Mouse (Mus musculus) cortical plate, adult 2 months (tissue): ENCODE measurements around the gene Eed. TPM values are rescaled to one million over a fixed set of nuclear protein-coding genes. Genes with fewer than 3 reads are reported as not detected.
"Not testable (repeated sequence)": the region's sequence is repeated elsewhere in the genome, so short reads cannot be mapped to it uniquely, and the experiment has no call there.

Source experiments
- H3K27ac ChIP-seq: fragments of 200-500 bp; 2 replicates; pipeline ENCODE4 v1.5.1; 2012; ENCODE audit warnings: low read length, control low read depth, inconsistent platforms; ENCODE audit not compliant: insufficient read depth
- H3K4me1 ChIP-seq: fragments of 200-500 bp; 2 replicates; pipeline ENCODE4 v1.6.1; 2011; ENCODE audit warnings: low read length; ENCODE audit not compliant: control insufficient read depth, insufficient read depth
- H3K4me3 ChIP-seq: fragments of 200-500 bp; 2 replicates; pipeline ENCODE4 v1.5.1; 2011; ENCODE audit warnings: mild to moderate bottlenecking, low read length, control low read depth; ENCODE audit not compliant: insufficient read depth
- CTCF ChIP-seq: fragments of 200-500 bp; IDR thresholded peaks from 2 replicates; pipeline ENCODE4 v1.5.1; 2011; ENCODE audit warnings: mild to moderate bottlenecking, control low read depth, low read length; ENCODE audit not compliant: insufficient read depth; ENCODE audit errors: extremely low read depth
- POLR2A ChIP-seq: fragments of 200-500 bp; IDR thresholded peaks from 2 replicates; pipeline ENCODE4 v1.6.1; 2011; ENCODE audit warnings: mild to moderate bottlenecking, low read length, control low read depth; ENCODE audit not compliant: insufficient read depth; ENCODE audit errors: extremely low read depth
- polyA plus RNA-seq: library from polyadenylated mRNA; depleted of rRNA; stranded (reverse); fragments of >200 nt; gene quantifications from 2 replicates; pipeline ENCODE4 v1.2.3, GENCODE M21; 2012

The Eed gene
- polyA plus RNA-seq, 1 experiment: 32.3 TPM

DNA sequence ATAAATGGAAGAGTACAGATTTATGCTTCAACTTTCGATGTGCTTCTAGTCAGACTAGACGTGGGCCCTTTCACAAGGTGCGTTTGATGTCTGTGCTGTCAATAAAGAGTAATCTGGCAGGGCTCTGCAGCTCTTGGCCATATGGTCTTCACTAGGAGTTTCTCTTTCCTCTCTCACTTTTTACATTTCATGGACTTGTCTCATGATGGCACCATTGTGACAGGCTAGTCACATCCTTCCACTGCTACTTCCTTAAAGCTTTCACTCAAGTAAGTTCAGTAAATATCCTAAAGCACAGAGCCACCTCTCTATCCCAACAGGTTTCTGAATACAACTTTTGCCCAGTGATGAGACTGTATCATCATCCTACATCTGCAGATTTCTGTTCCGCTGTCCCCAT, 35.7 kb upstream of the Eed start:
- peak; percentile 31; the same call in 1 of the 2 replicates for TF ChIP-seq CTCF
- no peak for TF ChIP-seq POLR2A
- H3K27ac ChIP-seq: no peak overlapping the region
- H3K4me3 ChIP-seq: no peak overlapping the region
- no peaks in the 10 kb centered on the region for H3K4me1 ChIP-seq

DNA sequence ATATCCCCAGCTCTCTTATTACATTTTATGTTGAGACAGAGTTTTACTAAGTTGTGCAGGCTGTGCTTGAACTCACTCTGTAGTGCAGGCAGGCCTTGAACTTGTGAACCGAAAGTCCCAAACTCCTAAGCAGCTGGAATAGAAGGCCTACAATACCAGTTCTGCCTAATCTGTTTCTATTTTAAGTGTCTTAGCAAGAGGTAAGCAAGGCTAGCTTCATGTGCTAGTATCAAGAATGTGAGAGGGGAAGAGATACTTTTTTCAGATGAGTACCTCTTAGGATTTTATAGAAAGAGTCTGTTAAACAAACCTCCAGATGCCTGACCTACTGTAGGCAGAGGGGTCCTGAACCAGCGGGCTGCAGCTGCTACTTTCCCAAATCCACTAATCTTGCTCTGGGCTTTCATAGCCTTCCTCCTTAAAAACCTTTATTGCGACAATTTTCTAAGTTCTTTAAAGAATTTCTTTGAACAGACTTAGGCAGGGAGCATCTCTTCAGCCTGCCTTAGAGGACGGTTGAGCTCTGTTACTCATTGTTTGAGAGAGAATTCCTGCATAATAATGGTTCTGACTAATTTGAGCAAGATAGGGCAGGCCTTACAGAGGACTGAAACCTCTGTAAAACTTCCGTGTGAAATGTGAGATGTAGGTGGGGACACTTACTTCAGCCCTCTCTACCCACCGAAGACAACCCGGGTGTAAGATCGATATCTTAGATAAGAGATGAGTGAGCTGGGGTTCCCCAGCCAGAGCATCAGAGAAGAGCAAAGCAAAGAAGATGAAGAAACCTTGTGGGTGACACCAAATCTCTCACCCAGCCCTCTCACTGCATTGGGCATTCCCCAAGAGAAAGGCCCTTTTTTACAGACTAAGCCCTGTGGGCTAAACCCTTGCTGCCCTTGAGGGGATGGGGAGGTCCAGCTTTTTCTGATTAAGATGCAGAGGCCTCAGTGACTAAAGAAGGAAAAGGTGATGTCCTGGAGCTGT, 26.2 kb upstream of the Eed start:
- Histone ChIP-seq H3K4me1 (no peaks in the 10 kb centered on the region), H3K4me3 (no peak overlapping the region), H3K27ac (no peak overlapping the region)
- TF ChIP-seq CTCF (no peak), POLR2A (no peak)

DNA sequence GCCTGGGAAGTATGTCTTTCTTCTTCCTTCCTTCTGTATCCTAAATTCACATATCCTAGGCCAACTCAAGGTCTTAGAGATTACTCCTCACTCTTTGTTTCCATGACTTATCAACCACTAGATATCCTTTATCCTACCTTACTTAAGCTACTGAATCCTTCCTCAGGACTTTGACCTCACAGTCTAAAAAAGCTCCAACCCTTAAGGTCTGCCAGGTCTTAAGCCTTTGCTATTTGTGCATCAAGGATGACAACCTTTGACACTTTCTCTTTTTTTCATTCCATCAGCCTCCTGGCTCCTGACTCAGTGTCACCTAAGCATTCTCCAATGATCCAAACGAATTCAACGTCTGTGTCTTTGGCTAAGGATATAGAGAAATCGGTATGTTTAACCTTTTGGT, 24.0 kb upstream of the Eed start:
- Histone ChIP-seq H3K4me3 (no peak overlapping the region), H3K4me1 (no peaks in the 10 kb centered on the region), H3K27ac (no peak overlapping the region)
- no peak for TF ChIP-seq POLR2A
- no peak for TF ChIP-seq CTCF

DNA sequence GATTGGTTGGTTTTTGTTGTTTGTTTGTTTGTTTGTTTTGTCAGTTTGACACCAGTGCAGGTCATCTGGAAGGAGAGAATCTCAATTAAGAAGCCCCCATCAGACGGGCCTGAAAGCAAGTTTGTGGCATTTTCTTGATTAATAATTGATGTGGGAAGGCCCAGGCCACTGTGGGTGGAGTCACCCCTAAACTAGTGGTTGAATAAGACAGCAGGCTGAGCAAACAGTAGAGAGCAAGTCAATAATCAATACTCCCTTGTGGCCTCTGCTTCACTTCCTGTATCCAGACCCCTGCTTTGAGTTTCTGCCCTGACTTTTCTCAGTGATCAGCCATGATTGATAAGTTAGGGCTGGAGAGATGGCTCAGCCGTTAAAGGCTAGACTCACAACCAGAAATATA, 21.6 kb upstream of the Eed start:
- H3K4me1 ChIP-seq: no peaks in the 10 kb centered on the region
- H3K4me3 ChIP-seq: no peak overlapping the region
- TF ChIP-seq CTCF (no peak), POLR2A (no peak)
- no peak overlapping the region for H3K27ac ChIP-seq

DNA sequence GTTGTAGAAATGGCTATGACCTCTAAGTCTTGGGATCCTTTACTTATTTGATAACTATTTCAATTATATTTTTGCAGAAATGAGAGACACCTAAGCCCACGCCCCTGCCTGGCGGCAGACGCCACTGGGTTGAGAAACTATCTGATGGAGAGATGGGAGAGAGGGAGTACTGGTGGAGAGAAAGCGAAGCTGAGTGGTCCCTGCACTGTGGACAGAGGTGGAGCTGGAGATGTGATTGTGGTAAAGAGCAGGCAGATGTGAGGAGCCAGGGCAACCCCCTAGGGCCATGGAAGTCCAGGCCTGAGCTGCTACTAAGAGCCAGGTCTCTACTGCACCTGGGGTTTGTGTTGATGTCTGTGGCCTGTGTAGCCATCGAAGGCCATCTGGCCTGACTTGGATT, 18.7 kb upstream of the Eed start:
- H3K27ac ChIP-seq: no peak overlapping the region
- H3K4me1 ChIP-seq: no peaks in the 10 kb centered on the region
- H3K4me3 ChIP-seq: no peak overlapping the region

DNA sequence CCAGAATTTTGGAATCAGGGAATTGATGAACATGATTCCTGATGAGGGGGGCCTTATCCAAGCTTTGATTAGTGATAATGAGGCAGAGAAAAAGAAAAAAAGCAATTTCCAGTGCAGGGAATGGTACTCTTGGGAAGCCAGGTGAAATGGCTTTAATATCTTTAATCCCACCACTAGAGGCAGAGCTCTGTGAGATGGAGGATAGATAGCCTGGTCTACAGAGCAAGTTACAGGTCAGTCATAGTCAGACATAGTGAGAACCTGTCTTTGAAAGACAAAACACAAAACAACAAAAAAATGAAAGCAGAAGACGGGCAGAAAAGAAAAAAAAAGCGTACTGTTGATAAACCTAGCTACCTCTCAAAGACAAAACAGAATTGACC, 17.8 kb upstream of the Eed start:
- TF ChIP-seq POLR2A: no peak
- 0 out of 2 replicates have a peak, but pooled peaks have one; percentile 9 for TF ChIP-seq CTCF
- H3K27ac ChIP-seq: no peak overlapping the region
- no peaks in the 10 kb centered on the region for H3K4me1 ChIP-seq
- no peak overlapping the region for H3K4me3 ChIP-seq

More for the DNA sequence above, 18.7 kb upstream of the Eed start:
- TF ChIP-seq POLR2A (no peak), CTCF (no peak)

DNA sequence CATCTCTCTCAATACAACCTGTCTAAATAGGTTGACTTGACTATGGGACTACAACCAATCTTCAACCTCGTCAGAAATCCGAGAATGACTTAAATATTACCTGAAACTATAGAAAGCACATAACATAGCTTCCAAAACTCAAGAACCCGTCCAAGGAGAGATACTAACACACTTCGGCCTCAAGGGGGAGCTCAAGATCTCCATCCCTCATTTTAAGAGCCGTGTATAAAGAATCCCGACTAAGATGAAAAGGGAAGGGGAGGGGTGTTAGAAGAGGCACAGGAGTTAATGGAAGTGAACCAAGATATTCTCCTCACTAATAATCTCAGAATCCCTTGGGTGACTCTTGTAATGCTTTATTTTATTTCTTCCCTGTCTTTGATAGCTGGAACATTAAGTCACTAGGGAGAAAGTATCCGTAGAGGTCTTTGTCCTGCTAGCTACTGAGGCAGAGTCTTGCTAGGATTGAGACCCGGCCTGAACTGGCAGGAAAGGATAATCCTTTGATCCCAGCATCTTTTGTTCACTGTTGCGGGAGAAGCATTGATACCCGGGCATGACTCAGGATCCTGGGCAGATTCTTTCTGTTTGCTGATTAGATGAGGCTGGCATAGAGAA, 17.3 kb upstream of the Eed start:
- H3K4me1 ChIP-seq: no peaks in the 10 kb centered on the region
- no peak overlapping the region for H3K4me3 ChIP-seq
- TF ChIP-seq CTCF (peak; percentile 63), POLR2A (no peak)
- no peak overlapping the region for H3K27ac ChIP-seq

DNA sequence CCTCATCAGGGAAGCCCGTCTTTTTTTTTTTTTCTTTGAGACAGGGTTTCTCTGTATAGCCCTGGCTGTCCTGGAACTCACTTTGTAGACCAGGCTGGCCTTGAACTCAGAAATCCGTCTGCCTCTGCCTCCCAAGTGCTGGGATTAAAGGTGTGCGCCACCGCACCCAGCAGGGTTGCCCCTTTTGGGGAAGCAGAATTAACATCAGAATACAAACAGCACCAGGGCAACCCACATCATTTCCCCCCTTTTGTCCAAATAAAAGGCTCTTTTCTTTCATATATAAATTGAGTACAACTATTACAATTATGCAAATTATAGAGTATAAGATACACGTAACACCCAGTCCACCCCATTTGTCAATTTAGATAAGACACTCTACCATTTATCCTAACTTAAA, 16.7 kb upstream of the Eed start:
- H3K4me3 ChIP-seq, H3K4me1 ChIP-seq, H3K27ac ChIP-seq: not testable (repeated sequence)

DNA sequence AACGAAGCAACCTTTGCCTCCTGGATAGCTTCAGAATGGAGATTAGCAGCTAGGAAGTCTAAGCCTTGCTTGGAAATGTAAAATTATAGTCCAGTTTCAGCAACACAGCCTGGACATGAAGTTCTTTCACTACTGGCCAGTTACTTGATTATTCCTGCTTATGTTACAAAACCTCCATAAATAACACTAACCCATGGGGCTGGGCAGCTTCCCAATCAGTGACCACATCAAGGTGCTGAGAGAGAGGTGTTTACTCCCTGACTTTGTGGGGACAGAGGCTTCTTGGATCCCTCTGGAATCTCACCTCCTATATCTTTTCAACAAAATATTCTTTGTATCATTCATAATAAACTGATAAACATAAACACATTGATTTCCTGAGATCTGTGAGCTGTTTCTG, 12.3 kb upstream of the Eed start:
- Histone ChIP-seq H3K4me1 (no peaks in the 10 kb centered on the region), H3K27ac (no peak overlapping the region)

DNA sequence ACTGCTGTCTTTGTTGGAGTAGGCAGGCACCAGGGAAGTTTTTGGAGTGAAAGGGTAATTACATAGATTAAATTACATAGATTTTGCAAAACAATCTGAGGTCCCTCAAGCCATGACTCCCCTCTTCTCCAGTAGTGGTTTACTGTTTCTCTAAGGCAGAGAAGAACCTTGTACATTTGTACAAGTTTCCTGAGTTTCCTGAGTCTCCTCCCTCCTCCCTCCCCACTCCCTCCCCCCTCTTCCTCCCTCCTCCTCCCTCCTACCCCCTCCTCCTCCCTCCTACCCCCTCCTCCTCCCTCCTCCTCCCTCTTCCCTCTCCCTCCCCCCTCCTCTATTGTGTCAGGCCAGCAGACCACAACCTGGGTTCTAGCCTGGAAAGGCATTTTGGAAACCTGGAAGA, 3.6 kb upstream of the Eed start:
- no peaks in the 10 kb centered on the region; the same call in 1 of the 2 replicates for H3K4me1 ChIP-seq
- no peak for TF ChIP-seq CTCF
- no peak for TF ChIP-seq POLR2A
- no peak overlapping the region for H3K4me3 ChIP-seq
- H3K27ac ChIP-seq: no peak overlapping the region

More for the DNA sequence above, 12.3 kb upstream of the Eed start:
- TF ChIP-seq POLR2A (no peak), CTCF (no peak)
- H3K4me3 ChIP-seq: no peak overlapping the region

DNA sequence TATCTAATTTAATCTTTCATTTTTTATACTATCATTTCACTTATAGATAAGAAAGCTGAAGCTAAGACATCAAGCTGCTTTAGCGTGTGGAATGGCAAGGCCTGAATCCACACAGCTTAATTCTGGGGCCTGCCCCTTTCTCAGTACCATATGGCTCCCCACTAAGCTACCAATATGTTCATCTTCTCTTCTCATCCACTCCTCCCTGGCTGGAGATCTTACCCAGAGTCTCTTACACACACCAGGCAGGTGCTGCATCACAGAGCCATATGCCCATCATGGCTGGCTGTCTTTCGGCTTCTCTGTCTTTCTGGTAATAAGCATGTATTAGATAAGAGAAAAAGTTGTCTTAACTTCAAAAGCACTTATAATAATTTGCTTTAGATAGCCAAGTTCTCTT, 2.7 kb upstream of the Eed start:
- H3K4me1 ChIP-seq: peaks cover 4% of the 10 kb centered on the region
- H3K27ac ChIP-seq: no peak overlapping the region
- TF ChIP-seq POLR2A: no peak
- TF ChIP-seq CTCF: no peak
- H3K4me3 ChIP-seq: no peak overlapping the region
